ENCODE assay signal across 22 mouse cellular contexts in the genomic region with DNA sequence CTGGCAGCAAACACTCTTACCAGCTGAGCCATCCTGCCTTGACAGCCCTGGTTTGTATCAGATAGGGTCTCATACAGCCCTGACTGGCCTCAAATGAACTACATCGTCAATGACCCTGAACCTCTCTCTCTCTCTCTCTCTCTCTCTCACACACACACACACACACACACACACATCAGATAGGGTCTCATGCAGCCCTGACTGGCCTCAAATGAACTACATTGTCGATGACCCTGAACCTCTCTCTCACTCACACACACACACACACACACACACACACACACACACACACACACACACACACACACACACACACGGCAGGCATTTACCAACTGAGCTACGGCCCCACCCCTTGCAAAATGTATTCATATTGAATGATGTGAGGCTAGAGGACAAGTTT. TPM values are rescaled to one million over a fixed set of nuclear protein-coding genes. Genes with fewer than 3 reads are reported as not detected.
A peak's percentile ranks its signal among the peaks of the same experiment; 100 is the strongest.
DNase-seq lines count a peak whose midpoint lies in the region; ATAC-seq and TF ChIP-seq lines count a peak whose summit lies in the region.
"Had no signal": no experiment of that assay in that cellular context is flagged by ENCODE, and none has a peak within 500 bp of the region (broad histone marks: within the 10 kb centered on the region; RNA-seq: fewer than 3 reads in every experiment).

No protein-coding gene starts in this region.

- no peak overlapping the region for H3K4me2 ChIP-seq in heart, embryonic 12.5 days
- no peak overlapping the region for H3K4me2 ChIP-seq in liver, embryonic 13.5 days
- H3K4me2 ChIP-seq in stomach, embryonic 15.5 days: no peak overlapping the region
- H3K4me2 ChIP-seq: embryonic facial prominence, embryonic 12.5 days; hindbrain, embryonic 15.5 days had no signal

- H3K9ac ChIP-seq in heart, embryonic 12.5 days: no peak overlapping the region
- peak overlapping the region; percentile 75; the same call in 1 of the 2 replicates for H3K9ac ChIP-seq in liver, embryonic 13.5 days
- H3K9ac ChIP-seq in stomach, embryonic 15.5 days: no peak overlapping the region
- H3K9ac ChIP-seq: embryonic facial prominence, embryonic 12.5 days; hindbrain, embryonic 15.5 days had no signal

- H3K4me1 ChIP-seq in heart, embryonic 10.5 days: peaks cover 32% of the 10 kb centered on the region
- peaks cover 23% of the 10 kb centered on the region for H3K4me1 ChIP-seq in heart, embryonic 12.5 days (replicated peaks)
- H3K4me1 ChIP-seq in liver, embryonic 13.5 days (replicated peaks): peaks cover 54% of the 10 kb centered on the region
- no peaks in the 10 kb centered on the region for H3K4me1 ChIP-seq in embryonic fibroblast, embryonic 13.5 days (ENCODE audit: control insufficient read depth, insufficient read depth, low read length)
- no peaks in the 10 kb centered on the region for H3K4me1 ChIP-seq in stomach, embryonic 15.5 days

- H3K27me3 ChIP-seq in heart, embryonic 10.5 days (ENCODE audit: insufficient read depth, poor library complexity, severe bottlenecking): peaks cover 41% of the 10 kb centered on the region
- peaks cover 26% of the 10 kb centered on the region for H3K27me3 ChIP-seq in heart, embryonic 12.5 days (replicated peaks)
- peaks cover 4% of the 10 kb centered on the region for H3K27me3 ChIP-seq in liver, embryonic 13.5 days
- H3K27me3 ChIP-seq in stomach, embryonic 15.5 days (replicated peaks): no peaks in the 10 kb centered on the region
- H3K27me3 ChIP-seq: hindbrain, embryonic 15.5 days had no signal

- DNase-seq in heart, embryonic 10.5 days (ENCODE audit: low spot score): no peak
- DNase-seq in liver, embryonic 13.5 days: no peak
- DNase-seq in liver: no peak
- no peak for DNase-seq in retina, embryonic 14.5 days (ENCODE audit: low spot score)
- DNase-seq: adrenal gland, adult 2 months; cerebellum, adult 11 months; right cerebral cortex, adult 18-20 months; thymus, postnatal 14 days had no signal

- H3K36me3 ChIP-seq in heart, embryonic 10.5 days: peaks cover 14% of the 10 kb centered on the region; the same call in 1 of the 2 replicates
- no peaks in the 10 kb centered on the region for H3K36me3 ChIP-seq in heart, embryonic 12.5 days
- peaks cover 11% of the 10 kb centered on the region for H3K36me3 ChIP-seq in liver, embryonic 13.5 days
- H3K36me3 ChIP-seq in stomach, embryonic 15.5 days: no peaks in the 10 kb centered on the region
- H3K36me3 ChIP-seq: hindbrain, embryonic 15.5 days had no signal

- H3K4me3 ChIP-seq in heart, embryonic 10.5 days: no peak overlapping the region
- H3K4me3 ChIP-seq in heart, embryonic 12.5 days: no peak overlapping the region
- no peak overlapping the region for H3K4me3 ChIP-seq in liver, embryonic 13.5 days (replicated peaks)
- H3K4me3 ChIP-seq in embryonic fibroblast, embryonic 13.5 days (ENCODE audit: insufficient read depth, low read length): no peak overlapping the region
- H3K4me3 ChIP-seq in stomach, embryonic 15.5 days (replicated peaks): no peak overlapping the region
- H3K4me3 ChIP-seq: embryonic facial prominence, embryonic 12.5 days; hindbrain, embryonic 15.5 days; limb, embryonic 10.5 days had no signal

- H3K27ac ChIP-seq in heart, embryonic 10.5 days: 0 out of 2 replicates have a peak overlapping the region, but pooled peaks have one; percentile 75
- H3K27ac ChIP-seq in heart, embryonic 12.5 days (ENCODE audit: poor library complexity, severe bottlenecking): no peak overlapping the region
- peak overlapping the region; percentile 93 for H3K27ac ChIP-seq in liver, embryonic 13.5 days
- no peak overlapping the region for H3K27ac ChIP-seq in embryonic fibroblast, embryonic 13.5 days (ENCODE audit: insufficient read depth, low read length)
- no peak overlapping the region for H3K27ac ChIP-seq in stomach, embryonic 15.5 days
- H3K27ac ChIP-seq: embryonic facial prominence, embryonic 12.5 days; hindbrain, embryonic 15.5 days; kidney, postnatal 0 days; macrophage had no signal

- no peak for TF ChIP-seq CTCF in embryonic fibroblast, embryonic 13.5 days (IDR thresholded peaks at IDR 0.05; ENCODE audit: borderline replicate concordance, insufficient read depth, low read length)

- TF ChIP-seq POLR2A in embryonic fibroblast, embryonic 13.5 days (IDR thresholded peaks at IDR 0.05; ENCODE audit: low read depth, low read length): 0 out of 2 replicates have a peak, but pooled peaks have one; percentile 7

- 67% methylated on average over 4 of the region's 4 CpGs for WGBS in heart, embryonic 10.5 days
- WGBS in heart, embryonic 12.5 days: 71% methylated on average over 4 of the region's 4 CpGs
- WGBS in liver, embryonic 13.5 days (ENCODE audit: insufficient replicate concordance): 69% methylated on average over 4 of the region's 4 CpGs
- 69% methylated on average over 4 of the region's 4 CpGs for WGBS in stomach, embryonic 15.5 days

- ATAC-seq in heart, embryonic 12.5 days (ENCODE audit: insufficient number of reproducible peaks, low FRiP score): no peak
- ATAC-seq in liver, embryonic 13.5 days (ENCODE audit: low read depth): no peak
- 0 out of 2 replicates have a peak, but pooled peaks have one; percentile 38 for ATAC-seq in stomach, embryonic 15.5 days (ENCODE audit: insufficient read depth, low FRiP score, low read depth)

- H3K9me3 ChIP-seq in heart, embryonic 10.5 days: no peaks in the 10 kb centered on the region
- no peaks in the 10 kb centered on the region for H3K9me3 ChIP-seq in heart, embryonic 12.5 days (replicated peaks)
- no peaks in the 10 kb centered on the region for H3K9me3 ChIP-seq in liver, embryonic 13.5 days (replicated peaks)
- H3K9me3 ChIP-seq in stomach, embryonic 15.5 days: no peaks in the 10 kb centered on the region
- H3K9me3 ChIP-seq: embryonic facial prominence, embryonic 12.5 days; hindbrain, embryonic 15.5 days; limb, embryonic 10.5 days had no signal

RNA-seq across cellular contexts. Expression of gene Tnfrsf13c, which starts 6.9 kb away (rescaled TPM):
- 0.20 TPM in 1 of 2 replicates, not detected in the other for polyA plus RNA-seq in heart, embryonic 10.5 days (2016; fragmentation: Nextera tagmentation; extraction: Ambion mirVana)
- polyA plus RNA-seq in heart, embryonic 12.5 days (2016; fragmentation: Nextera tagmentation; extraction: Ambion mirVana): 0.09 TPM in 1 of 2 replicates, not detected in the other
- polyA plus RNA-seq in liver, embryonic 13.5 days (2015; fragmentation: Nextera tagmentation; extraction: Ambion mirVana): 0.38 and 0.87 TPM in 2 replicates
- not detected in 2 replicates for polyA plus RNA-seq in embryonic fibroblast, embryonic 13.5 days (2011; ENCODE audit: insufficient read length, low read depth, missing spikeins)
- 0.06 and 0.13 TPM in 2 replicates for polyA plus RNA-seq in stomach, embryonic 15.5 days (2015; fragmentation: Nextera tagmentation; extraction: Ambion mirVana)
- polyA plus RNA-seq: heart, postnatal 0 days; lung, embryonic 16.5 days had no signal

RNA-seq across cellular contexts. Expression of gene Cenpm, which starts 13.4 kb away (rescaled TPM):
- polyA plus RNA-seq in heart, embryonic 10.5 days (2016; fragmentation: Nextera tagmentation; extraction: Ambion mirVana): 58.1 and 66.3 TPM in 2 replicates
- polyA plus RNA-seq in heart, embryonic 12.5 days (2016; fragmentation: Nextera tagmentation; extraction: Ambion mirVana): 57.9 and 67.0 TPM in 2 replicates
- 41.7 and 45.6 TPM in 2 replicates for polyA plus RNA-seq in liver, embryonic 13.5 days (2015; fragmentation: Nextera tagmentation; extraction: Ambion mirVana)
- 13.1 and 16.1 TPM in 2 replicates for polyA plus RNA-seq in embryonic fibroblast, embryonic 13.5 days (2011; ENCODE audit: insufficient read length, low read depth, missing spikeins)
- polyA plus RNA-seq in stomach, embryonic 15.5 days (2015; fragmentation: Nextera tagmentation; extraction: Ambion mirVana): 51.0 and 57.6 TPM in 2 replicates

RNA-seq across cellular contexts. Expression of gene Shisa8, which starts 18.5 kb away (rescaled TPM):
- 0.11 and 0.13 TPM in 2 replicates for polyA plus RNA-seq in heart, embryonic 10.5 days (2016; fragmentation: Nextera tagmentation; extraction: Ambion mirVana)
- polyA plus RNA-seq in heart, embryonic 12.5 days (2016; fragmentation: Nextera tagmentation; extraction: Ambion mirVana): 0.19 and 0.35 TPM in 2 replicates
- 0.08 and 0.10 TPM in 2 replicates for polyA plus RNA-seq in liver, embryonic 13.5 days (2015; fragmentation: Nextera tagmentation; extraction: Ambion mirVana)
- polyA plus RNA-seq in embryonic fibroblast, embryonic 13.5 days (2011; ENCODE audit: insufficient read length, low read depth, missing spikeins): not detected in 2 replicates
- polyA plus RNA-seq in stomach, embryonic 15.5 days (2015; fragmentation: Nextera tagmentation; extraction: Ambion mirVana): 0.19 TPM in 2 replicates
- polyA plus RNA-seq: limb, embryonic 10.5 days; macrophage had no signal

RNA-seq across cellular contexts. Expression of gene 1500009C09Rik, which starts 21.1 kb away (rescaled TPM):
- polyA plus RNA-seq in heart, embryonic 10.5 days (2016; fragmentation: Nextera tagmentation; extraction: Ambion mirVana): not detected in 2 replicates
- polyA plus RNA-seq in heart, embryonic 12.5 days (2016; fragmentation: Nextera tagmentation; extraction: Ambion mirVana): not detected in 2 replicates
- polyA plus RNA-seq in liver, embryonic 13.5 days (2015; fragmentation: Nextera tagmentation; extraction: Ambion mirVana): not detected in 2 replicates
- polyA plus RNA-seq in embryonic fibroblast, embryonic 13.5 days (2011; ENCODE audit: insufficient read length, low read depth, missing spikeins): not detected in 2 replicates
- 0.08 TPM in 1 of 2 replicates, not detected in the other for polyA plus RNA-seq in stomach, embryonic 15.5 days (2015; fragmentation: Nextera tagmentation; extraction: Ambion mirVana)
- polyA plus RNA-seq: C2C12; embryonic facial prominence, embryonic 12.5 days; gonadal fat pad, adult 2 months; heart, postnatal 0 days; intestine, embryonic 14.5 days; kidney, postnatal 0 days; limb, embryonic 10.5 days; liver, adult 2 months; lung, embryonic 16.5 days; macrophage had no signal

RNA-seq across cellular contexts. Expression of gene Sept3, which starts 43.6 kb away (rescaled TPM):
- polyA plus RNA-seq in heart, embryonic 10.5 days (2016; fragmentation: Nextera tagmentation; extraction: Ambion mirVana): 3.7 and 14.0 TPM in 2 replicates
- 3.8 and 4.9 TPM in 2 replicates for polyA plus RNA-seq in heart, embryonic 12.5 days (2016; fragmentation: Nextera tagmentation; extraction: Ambion mirVana)
- polyA plus RNA-seq in liver, embryonic 13.5 days (2015; fragmentation: Nextera tagmentation; extraction: Ambion mirVana): 0.36 and 0.84 TPM in 2 replicates
- polyA plus RNA-seq in embryonic fibroblast, embryonic 13.5 days (2011; ENCODE audit: insufficient read length, low read depth, missing spikeins): 1.6 and 2.8 TPM in 2 replicates
- 10.2 and 12.4 TPM in 2 replicates for polyA plus RNA-seq in stomach, embryonic 15.5 days (2015; fragmentation: Nextera tagmentation; extraction: Ambion mirVana)

Comparison
In these comparisons a context has a peak if more than half of its experiments do, and no peak if none do; other contexts are left out.
1. H3K27ac ChIP-seq: peak in heart, embryonic 10.5 days (single experiment) and liver, embryonic 13.5 days (single experiment); none in heart, embryonic 12.5 days (single experiment), embryonic fibroblast, embryonic 13.5 days (single experiment) and stomach, embryonic 15.5 days (single experiment).